Mouse (Mus musculus) cerebellum, adult 2 months (tissue): Measurements from ENCODE around the gene Tfg. TPM values are rescaled to one million over a fixed set of nuclear protein-coding genes. Genes with fewer than 3 reads are reported as not detected.

ENCODE experiments used
- DNase-seq, 2 experiments: peaks; one replicate each; pipeline ENCODE4 v3.0.0; 2021
- H3K27ac ChIP-seq: fragments of 200-500 bp; 2 replicates; pipeline ENCODE4 v1.5.1; 2012; ENCODE audit warnings: low read length, control low read depth, inconsistent platforms; ENCODE audit not compliant: insufficient read depth
- H3K27me3 ChIP-seq: fragments of 200-500 bp; 2 replicates; pipeline ENCODE4 v1.6.1; 2012; ENCODE audit warnings: inconsistent platforms, mild to moderate bottlenecking, low read length, moderate library complexity; ENCODE audit not compliant: control insufficient read depth, insufficient read depth
- H3K4me1 ChIP-seq: fragments of 200-500 bp; 2 replicates; pipeline ENCODE4 v1.6.1; 2011; ENCODE audit warnings: low read length; ENCODE audit not compliant: control insufficient read depth, insufficient read depth
- H3K4me3 ChIP-seq: fragments of 200-500 bp; replicated peaks from 2 replicates; pipeline ENCODE3; 2011; ENCODE audit warnings: mild to moderate bottlenecking, low read depth, low read length, control low read depth; ENCODE audit not compliant: insufficient read depth
- CTCF ChIP-seq: fragments of 200-500 bp; IDR thresholded peaks from 2 replicates; pipeline ENCODE4 v1.5.1; 2011; ENCODE audit warnings: low read depth, mild to moderate bottlenecking, control low read depth, low read length, moderate library complexity, borderline replicate concordance; ENCODE audit not compliant: insufficient read depth
- POLR2A ChIP-seq: fragments of 200-500 bp; IDR thresholded peaks from 2 replicates; pipeline ENCODE4 v1.6.1; 2011; ENCODE audit warnings: low read length, control low read depth, borderline replicate concordance; ENCODE audit not compliant: insufficient read depth
- WGBS: fragments of 180-500 bp; shearing (Covaris S2); methylation state at CpG from one replicate; pipeline ENCODE4 v1.1.7; 2018; 5-methylcytosine and 5-hydroxymethylcytosine counted together
- polyA plus RNA-seq: library from polyadenylated mRNA; depleted of rRNA; stranded (reverse); fragments of >200 nt; gene quantifications from 2 replicates; pipeline ENCODE4 v1.2.3, GENCODE M21; 2012; rRNA removed

Tfg gene
- polyA plus RNA-seq, 1 experiment = 113 TPM

- Histone ChIP-seq H3K4me1 (no peaks in the 10 kb centered on the region), H3K4me3 (no peak overlapping the region), H3K27me3 (no peaks in the 10 kb centered on the region), H3K27ac (no peak overlapping the region)
- TF ChIP-seq CTCF (no peak), POLR2A (no peak)
- no peak for DNase-seq
- 59% methylated on average over 8 of the region's 8 CpGs for WGBS
Observed at GRCm38 (mm10) chr16:56670941-56671340, 46.3 kb downstream of the Tfg start.

- TF ChIP-seq POLR2A (no peak), CTCF (no peak)
- Histone ChIP-seq H3K4me3 (no peak overlapping the region), H3K27me3 (no peaks in the 10 kb centered on the region), H3K4me1 (no peaks in the 10 kb centered on the region), H3K27ac (no peak overlapping the region)
- WGBS = 84% methylated on average over 5 of the region's 5 CpGs
- DNase-seq = no peak
Observed at GRCm38 (mm10) chr16:56669520-56669919, 47.7 kb downstream of the Tfg start.

- Histone ChIP-seq H3K4me3 (no peak overlapping the region), H3K27ac (no peak overlapping the region), H3K4me1 (no peaks in the 10 kb centered on the region), H3K27me3 (no peaks in the 10 kb centered on the region)
- no peak for DNase-seq
- TF ChIP-seq POLR2A = no peak
- TF ChIP-seq CTCF = no peak
Observed at GRCm38 (mm10) chr16:56658866-56659265, 58.4 kb downstream of the Tfg start.

GRCm38 (mm10) chr16:56655193-56655910, 61.9 kb downstream of the Tfg start:
- H3K4me1 ChIP-seq = no peaks in the 10 kb centered on the region
- H3K4me3 ChIP-seq = no peak overlapping the region
- no peak overlapping the region for H3K27ac ChIP-seq
- H3K27me3 ChIP-seq = no peaks in the 10 kb centered on the region
- no peak for DNase-seq
- WGBS = 85% methylated on average over 12 of the region's 12 CpGs
- no peak for TF ChIP-seq POLR2A
- TF ChIP-seq CTCF = no peak

GRCm38 (mm10) chr16:56646382-56647172, 70.7 kb downstream of the Tfg start:
- DNase-seq = no peak
- Histone ChIP-seq H3K4me3 (no peak overlapping the region), H3K27me3 (no peaks in the 10 kb centered on the region), H3K4me1 (no peaks in the 10 kb centered on the region), H3K27ac (no peak overlapping the region)
- WGBS = 47% methylated on average over 7 of the region's 7 CpGs
- TF ChIP-seq CTCF (no peak), POLR2A (no peak)

- no peak for DNase-seq
- Histone ChIP-seq H3K4me1 (no peaks in the 10 kb centered on the region), H3K27me3 (no peaks in the 10 kb centered on the region), H3K27ac (no peak overlapping the region), H3K4me3 (no peak overlapping the region)
- no peak for TF ChIP-seq POLR2A
- 2% methylated on average over 2 of the region's 2 CpGs for WGBS
Observed at GRCm38 (mm10) chr16:56645251-56645650, 72.0 kb downstream of the Tfg start.

Other genes with a start within 250 kb of the Tfg start
- 4.4 and 6.1 TPM in 2 replicates for gene Abi3bp, start 239.6 kb downstream of the Tfg start, polyA plus RNA-seq
- gene Adgrg7, start 78.4 kb upstream of the Tfg start, polyA plus RNA-seq = not detected in 2 replicates
- gene Tmem45a, start 168.7 kb upstream of the Tfg start, polyA plus RNA-seq = 0.48 and 1.4 TPM in 2 replicates
- 0.61 and 0.73 TPM in 2 replicates for gene Lnp1, start 210.6 kb upstream of the Tfg start, polyA plus RNA-seq